Mouse (Mus musculus): Measurements from ENCODE around the gene Col27a1.

Gene Col27a1

GRCm38 (mm10) chr4:63266276-63266675 lies 52.5 kb downstream of the Col27a1 start:
- no peak for DNase-seq

GRCm38 (mm10) chr4:63267121-63267520 lies 53.3 kb downstream of the Col27a1 start:
- DNase-seq, result no peak

- DNase-seq, result no peak
Observed at GRCm38 (mm10) chr4:63267586-63267985, 53.8 kb downstream of the Col27a1 start.

GRCm38 (mm10) chr4:63268777-63269176 lies 55.0 kb downstream of the Col27a1 start:
- DNase-seq, result no peak

- no peak for DNase-seq
Observed at GRCm38 (mm10) chr4:63274516-63274915, 60.7 kb downstream of the Col27a1 start.

GRCm38 (mm10) chr4:63275251-63275650 lies 61.4 kb downstream of the Col27a1 start:
- DNase-seq, result no peak

- no peak for DNase-seq
Observed at GRCm38 (mm10) chr4:63276571-63276970, 62.8 kb downstream of the Col27a1 start.

GRCm38 (mm10) chr4:63278821-63279220 lies 65.0 kb downstream of the Col27a1 start:
- DNase-seq, result no peak

- no peak for DNase-seq
Observed at GRCm38 (mm10) chr4:63281694-63282093, 67.9 kb downstream of the Col27a1 start.

GRCm38 (mm10) chr4:63283319-63283718 lies 69.5 kb downstream of the Col27a1 start:
- DNase-seq, result no peak

- no peak for DNase-seq
Observed at GRCm38 (mm10) chr4:63286034-63286433, 72.2 kb downstream of the Col27a1 start.

- DNase-seq, result no peak
Observed at GRCm38 (mm10) chr4:63288497-63288896, 74.7 kb downstream of the Col27a1 start.

- no peak for DNase-seq
Observed at GRCm38 (mm10) chr4:63290081-63290480, 76.3 kb downstream of the Col27a1 start.

GRCm38 (mm10) chr4:63291075-63291474 lies 77.3 kb downstream of the Col27a1 start:
- DNase-seq, result no peak

GRCm38 (mm10) chr4:63291658-63292057 lies 77.9 kb downstream of the Col27a1 start:
- DNase-seq, result no peak

GRCm38 (mm10) chr4:63295641-63296040 lies 81.8 kb downstream of the Col27a1 start:
- DNase-seq, result no peak

- no peak for DNase-seq
Observed at GRCm38 (mm10) chr4:63296263-63296662, 82.5 kb downstream of the Col27a1 start.

- DNase-seq, result no peak
Observed at GRCm38 (mm10) chr4:63296876-63297275, 83.1 kb downstream of the Col27a1 start.

- DNase-seq, result peak; percentile 24 to 49
Observed at GRCm38 (mm10) chr4:63298191-63298590, 84.4 kb downstream of the Col27a1 start.

GRCm38 (mm10) chr4:63302641-63303040 lies 88.8 kb downstream of the Col27a1 start:
- DNase-seq, result no peak

- peak; percentile 70 to 73 for DNase-seq
Observed at GRCm38 (mm10) chr4:63307175-63308062, 93.6 kb downstream of the Col27a1 start.

- no peak for DNase-seq
Observed at GRCm38 (mm10) chr4:63308316-63308715, 94.5 kb downstream of the Col27a1 start.

- DNase-seq, result no peak
Observed at GRCm38 (mm10) chr4:63310247-63310855, 96.5 kb downstream of the Col27a1 start.

- DNase-seq, result no peak
Observed at GRCm38 (mm10) chr4:63311426-63311825, 97.6 kb downstream of the Col27a1 start.
